Mouse (Mus musculus): ENCODE results near the gene Kbtbd3. TPM values are rescaled to one million over a fixed set of nuclear protein-coding genes. Genes with fewer than 3 reads are reported as not detected.

The Kbtbd3 gene
- 5.5 and 6.2 TPM in 2 replicates for polyA plus RNA-seq (2014; fragmentation: Nextera tagmentation; extraction: Ambion mirVana)

DNA sequence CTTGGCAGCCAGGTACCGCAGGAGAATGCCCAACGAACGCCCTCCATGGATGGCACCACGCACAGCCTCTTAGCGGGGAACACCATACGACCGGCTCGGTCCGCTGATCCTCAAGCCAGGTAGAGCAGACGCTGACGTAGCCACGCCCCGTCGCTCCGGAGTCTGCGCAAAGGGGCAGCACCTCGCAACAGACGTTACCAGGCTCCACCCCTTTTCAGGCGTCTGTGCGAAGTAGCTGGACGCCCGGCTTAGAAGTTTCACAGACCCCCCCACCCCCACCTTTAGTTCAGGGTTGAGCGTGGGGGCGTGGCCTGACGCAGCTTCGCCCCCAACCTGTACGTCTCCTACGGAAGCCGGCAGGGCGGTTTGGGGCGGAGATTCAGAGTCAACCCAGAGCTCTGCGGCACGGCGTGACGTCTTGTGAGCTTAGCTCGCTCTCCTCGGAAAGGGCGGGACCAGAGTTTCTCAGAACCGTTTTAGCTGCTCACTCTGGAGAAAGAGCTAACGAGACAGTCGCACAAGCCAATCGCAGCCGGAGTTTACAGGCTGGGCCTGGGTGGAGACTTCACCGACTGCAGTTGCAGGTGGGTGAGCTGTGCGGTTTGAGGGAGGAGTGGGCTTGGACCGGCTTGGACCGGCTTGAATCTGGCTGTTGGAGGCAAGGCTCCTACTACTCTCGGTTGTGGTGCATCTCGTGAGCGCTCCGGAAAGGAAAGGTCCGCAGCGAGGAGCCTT is at the start of gene Kbtbd3, which contains the start of gene Aasdhppt:
Kbtbd3 (plus strand) TSS at position 483 of the 735 bp plus-strand sequence.
Aasdhppt (minus strand) TSS at position 121 of the 735 bp plus-strand sequence.
- Histone ChIP-seq H3K4me2 (ENCODE audit: low read length) (peak within 1 kb of the TSS; percentile 71), H3K27ac (ENCODE audit: low read depth) (peak within 1 kb of the TSS; percentile 88), H3K4me1 (replicated peaks; ENCODE audit: control insufficient read depth, insufficient read depth, low read length) (peaks cover 14% of the 10 kb centered on the region), H3K27me3 (replicated peaks; ENCODE audit: control insufficient read depth, insufficient read depth, low read length) (no peaks in the 10 kb centered on the region), H3K9me3 (ENCODE audit: control insufficient read depth, low read length) (no peaks in the 10 kb centered on the region), H3K36me3 (ENCODE audit: control insufficient read depth, insufficient read depth, low read length) (no peaks in the 10 kb centered on the region), H3K4me3 (ENCODE audit: low read depth, low read length) (peak within 1 kb of the TSS; percentile 82), H3K9ac (ENCODE audit: low read length) (peak within 1 kb of the TSS; percentile 76)
- WGBS = under 1% methylated on average over 53 of the region's 53 CpGs
- DNase-seq (ENCODE audit: low spot score) (peak; percentile 97), ATAC-seq (replicated peaks; ENCODE audit: low FRiP score, low TSS enrichment, low read depth) (peak; percentile 98)

DNA sequence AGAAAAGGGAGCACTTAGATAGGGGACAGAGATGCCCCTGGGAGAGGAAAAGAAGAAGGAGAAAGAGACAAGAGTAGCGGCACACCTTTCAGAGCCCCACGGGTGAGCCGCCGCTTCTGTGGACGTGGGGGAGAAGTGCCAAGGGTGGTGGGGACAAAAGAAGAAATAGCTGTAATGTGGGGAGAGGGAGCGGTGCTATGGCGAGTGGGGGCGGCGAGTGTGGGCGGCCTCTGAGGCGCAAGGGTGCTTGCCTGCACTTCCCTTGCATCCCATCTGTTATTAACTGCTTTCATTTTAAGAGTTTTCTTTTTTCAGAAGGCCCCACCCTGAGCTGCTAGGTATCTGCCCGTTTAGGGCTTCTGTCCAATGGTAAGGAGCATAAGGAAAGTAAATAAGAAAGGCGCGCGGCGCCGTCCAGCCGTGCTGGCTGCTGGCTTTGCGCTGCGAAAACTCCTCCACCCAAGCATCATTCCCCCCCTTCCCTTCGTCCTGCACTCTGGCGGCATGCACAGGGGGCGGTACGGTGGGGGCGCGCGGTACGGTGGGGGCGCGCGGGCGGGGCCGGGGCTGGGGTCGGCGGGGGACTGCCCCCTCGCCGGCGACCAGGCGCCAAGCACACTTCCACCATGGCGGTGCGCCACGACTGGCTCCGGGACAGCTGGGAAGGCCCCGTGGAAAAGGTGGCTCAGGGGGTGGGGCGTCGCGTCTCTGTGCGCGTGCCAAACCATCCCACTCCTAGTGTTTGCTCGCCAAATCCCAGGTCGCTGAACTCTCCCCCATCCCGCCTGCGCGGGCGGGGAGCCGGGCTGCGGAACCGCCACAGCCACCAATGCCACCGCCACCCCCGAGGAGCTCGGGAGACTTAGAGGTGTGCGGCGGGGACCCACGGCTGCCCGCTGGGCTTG is 49.5 kb upstream of the Kbtbd3 start:
- H3K36me3 ChIP-seq (ENCODE audit: control insufficient read depth, insufficient read depth, low read length) = no peaks in the 10 kb centered on the region
- ATAC-seq (replicated peaks; ENCODE audit: low FRiP score, low TSS enrichment, low read depth) (no peak; the same call in 1 of the 2 replicates), DNase-seq (ENCODE audit: low spot score) (no peak)
- 57% methylated on average over 62 of the region's 65 CpGs for WGBS
- no peaks in the 10 kb centered on the region for H3K27me3 ChIP-seq (replicated peaks; ENCODE audit: control insufficient read depth, insufficient read depth, low read length)
- no peak overlapping the region for H3K4me3 ChIP-seq (ENCODE audit: low read depth, low read length)
- no peak overlapping the region for H3K4me2 ChIP-seq (ENCODE audit: low read length)
- H3K9ac ChIP-seq (ENCODE audit: low read length) = no peak overlapping the region
- H3K4me1 ChIP-seq (replicated peaks; ENCODE audit: control insufficient read depth, insufficient read depth, low read length) = no peaks in the 10 kb centered on the region
- no peak overlapping the region for H3K27ac ChIP-seq (ENCODE audit: low read depth)
- peaks cover 18% of the 10 kb centered on the region for H3K9me3 ChIP-seq (ENCODE audit: control insufficient read depth, low read length)

DNA sequence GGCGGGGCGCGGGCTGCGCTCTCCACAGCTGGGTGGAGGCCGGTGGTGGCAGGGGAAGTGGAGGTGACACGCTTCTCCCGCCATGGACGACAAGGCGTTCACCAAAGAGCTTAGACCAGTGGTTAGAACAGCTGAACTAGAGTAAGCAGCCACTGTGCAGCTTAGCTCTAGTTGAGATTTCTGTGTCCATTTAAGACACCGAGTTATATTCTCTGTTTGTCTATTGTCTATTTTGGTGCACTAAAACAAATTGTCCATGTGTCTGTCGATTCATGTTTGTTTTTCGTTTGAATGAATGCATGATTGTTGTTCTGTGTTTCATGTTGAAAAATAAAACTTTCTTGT is 48.9 kb upstream of the Kbtbd3 start:
- no peak overlapping the region for H3K4me3 ChIP-seq (ENCODE audit: low read depth, low read length)
- no peak for DNase-seq (ENCODE audit: low spot score)
- no peaks in the 10 kb centered on the region for H3K36me3 ChIP-seq (ENCODE audit: control insufficient read depth, insufficient read depth, low read length)
- H3K27me3 ChIP-seq (replicated peaks; ENCODE audit: control insufficient read depth, insufficient read depth, low read length) = no peaks in the 10 kb centered on the region
- ATAC-seq (replicated peaks; ENCODE audit: low FRiP score, low TSS enrichment, low read depth) = no peak
- H3K9ac ChIP-seq (ENCODE audit: low read length) = no peak overlapping the region
- H3K4me1 ChIP-seq (replicated peaks; ENCODE audit: control insufficient read depth, insufficient read depth, low read length) = no peaks in the 10 kb centered on the region
- H3K4me2 ChIP-seq (ENCODE audit: low read length) = no peak overlapping the region
- 50% methylated on average over 12 of the region's 12 CpGs for WGBS
- H3K9me3 ChIP-seq (ENCODE audit: control insufficient read depth, low read length) = peaks cover 18% of the 10 kb centered on the region
- H3K27ac ChIP-seq (ENCODE audit: low read depth) = no peak overlapping the region

DNA sequence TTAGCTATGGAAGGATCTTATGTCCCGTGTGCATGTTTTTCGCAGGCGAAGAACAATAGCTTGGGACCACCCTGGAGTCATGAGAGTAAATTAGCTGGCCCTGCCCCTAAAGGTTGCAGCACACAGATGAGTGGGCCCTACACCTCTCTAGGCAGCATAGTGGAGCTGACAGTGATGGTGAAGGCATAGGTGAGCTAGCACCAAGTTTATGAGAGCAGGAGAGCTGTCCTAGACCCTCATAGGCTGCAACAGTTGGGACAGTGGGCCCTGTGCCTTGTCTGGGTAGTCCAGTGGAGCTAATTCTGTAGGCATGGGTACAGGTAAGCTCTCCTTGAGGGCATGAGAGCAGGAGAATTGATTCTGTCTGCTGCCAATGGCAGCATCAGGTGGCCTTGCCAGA is 42.8 kb upstream of the Kbtbd3 start:
- no peak overlapping the region for H3K4me3 ChIP-seq (ENCODE audit: low read depth, low read length)
- no peak for DNase-seq (ENCODE audit: low spot score)
- whole genome bisulfite sequencing = 93% methylated on average over 3 of the region's 3 CpGs
- no peak overlapping the region for H3K27ac ChIP-seq (ENCODE audit: low read depth)
- no peaks in the 10 kb centered on the region for H3K9me3 ChIP-seq (ENCODE audit: control insufficient read depth, low read length)
- no peaks in the 10 kb centered on the region for H3K36me3 ChIP-seq (ENCODE audit: control insufficient read depth, insufficient read depth, low read length)
- H3K4me2 ChIP-seq (ENCODE audit: low read length) = no peak overlapping the region
- H3K9ac ChIP-seq (ENCODE audit: low read length) = no peak overlapping the region
- no peak for ATAC-seq (replicated peaks; ENCODE audit: low FRiP score, low TSS enrichment, low read depth)
- no peaks in the 10 kb centered on the region for H3K4me1 ChIP-seq (replicated peaks; ENCODE audit: control insufficient read depth, insufficient read depth, low read length)
- H3K27me3 ChIP-seq (replicated peaks; ENCODE audit: control insufficient read depth, insufficient read depth, low read length) = no peaks in the 10 kb centered on the region

DNA sequence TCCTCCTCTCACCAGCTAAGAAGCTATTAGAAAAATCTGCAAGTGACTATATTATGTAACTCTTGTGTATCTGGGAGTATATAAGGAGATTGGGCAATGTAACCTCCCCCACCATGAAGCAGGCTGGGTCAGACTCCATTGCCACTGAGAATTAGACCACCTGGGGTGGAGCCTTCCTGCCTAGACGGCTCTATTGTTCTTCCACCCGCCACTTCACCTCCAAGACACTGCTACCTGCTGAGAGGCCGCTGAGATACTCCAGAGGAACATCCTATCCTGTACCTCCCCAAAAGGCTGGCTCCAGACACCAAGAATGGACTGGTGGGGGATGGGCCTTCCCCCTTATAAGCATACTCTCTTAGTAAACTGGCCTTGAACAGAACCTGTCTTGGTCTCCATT is 25.8 kb upstream of the Kbtbd3 start:
- no peak for DNase-seq (ENCODE audit: low spot score)
- Histone ChIP-seq H3K9me3 (ENCODE audit: control insufficient read depth, low read length) (no peaks in the 10 kb centered on the region), H3K4me2 (ENCODE audit: low read length) (no peak overlapping the region), H3K36me3 (ENCODE audit: control insufficient read depth, insufficient read depth, low read length) (peaks cover 5% of the 10 kb centered on the region; the same call in 1 of the 2 replicates), H3K27ac (ENCODE audit: low read depth) (no peak overlapping the region), H3K27me3 (replicated peaks; ENCODE audit: control insufficient read depth, insufficient read depth, low read length) (no peaks in the 10 kb centered on the region), H3K4me3 (ENCODE audit: low read depth, low read length) (no peak overlapping the region), H3K9ac (ENCODE audit: low read length) (no peak overlapping the region), H3K4me1 (replicated peaks; ENCODE audit: control insufficient read depth, insufficient read depth, low read length) (no peaks in the 10 kb centered on the region)
- WGBS = 44% methylated on average over 3 of the region's 3 CpGs
- no peak for ATAC-seq (replicated peaks; ENCODE audit: low FRiP score, low TSS enrichment, low read depth)

DNA sequence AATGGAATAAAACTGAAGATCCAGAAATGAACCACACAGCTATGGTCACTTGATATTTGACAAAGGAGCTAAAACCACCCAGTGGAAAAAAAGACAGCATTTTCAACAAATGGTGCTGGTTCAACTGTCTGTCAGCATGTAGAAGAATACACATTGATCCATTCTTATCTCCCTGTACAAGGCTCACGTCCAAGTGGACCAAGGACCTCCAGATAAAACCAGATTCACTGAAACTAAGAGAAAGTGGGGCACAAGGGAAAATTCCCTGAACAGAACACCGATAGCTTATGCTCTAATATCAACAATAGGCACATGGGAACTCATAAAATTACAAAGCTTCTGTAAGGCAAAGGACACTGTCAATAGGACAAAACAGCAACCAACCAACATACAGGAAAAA is 9.2 kb upstream of the Kbtbd3 start:
- DNase-seq (ENCODE audit: low spot score) = no peak
- 83% methylated on average over 2 of the region's 2 CpGs for WGBS
- Histone ChIP-seq H3K36me3 (ENCODE audit: control insufficient read depth, insufficient read depth, low read length) (peaks cover 33% of the 10 kb centered on the region), H3K27me3 (replicated peaks; ENCODE audit: control insufficient read depth, insufficient read depth, low read length) (no peaks in the 10 kb centered on the region), H3K27ac (ENCODE audit: low read depth) (no peak overlapping the region), H3K9me3 (ENCODE audit: control insufficient read depth, low read length) (no peaks in the 10 kb centered on the region), H3K4me2 (ENCODE audit: low read length) (no peak overlapping the region), H3K4me3 (ENCODE audit: low read depth, low read length) (no peak overlapping the region), H3K4me1 (replicated peaks; ENCODE audit: control insufficient read depth, insufficient read depth, low read length) (no peaks in the 10 kb centered on the region), H3K9ac (ENCODE audit: low read length) (no peak overlapping the region)
- ATAC-seq (replicated peaks; ENCODE audit: low FRiP score, low TSS enrichment, low read depth) = no peak

DNA sequence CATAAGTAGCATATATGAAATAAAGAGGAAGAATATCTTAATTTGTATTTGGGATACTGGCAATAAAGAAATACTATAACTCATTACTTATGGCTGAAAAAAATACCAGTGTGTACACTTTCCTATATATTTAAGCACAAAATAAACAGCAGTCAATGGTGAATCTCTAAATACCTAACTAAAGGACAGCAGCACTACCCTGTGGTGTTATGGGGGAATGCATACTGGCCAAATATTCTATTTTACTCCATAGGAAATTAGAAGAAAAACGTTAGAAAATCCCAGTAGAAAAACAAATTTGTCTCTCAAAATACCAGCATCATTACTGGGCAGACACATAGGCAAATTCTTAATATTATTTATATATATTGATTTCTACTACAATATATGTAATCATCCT is 4.8 kb upstream of the Kbtbd3 start:
- H3K36me3 ChIP-seq (ENCODE audit: control insufficient read depth, insufficient read depth, low read length) = peaks cover 17% of the 10 kb centered on the region; the same call in 1 of the 2 replicates
- peaks cover 7% of the 10 kb centered on the region; the same call in 1 of the 2 replicates for H3K4me1 ChIP-seq (replicated peaks; ENCODE audit: control insufficient read depth, insufficient read depth, low read length)
- WGBS = 63% methylated on average over 1 of the region's 1 CpGs
- DNase-seq (ENCODE audit: low spot score) (no peak), ATAC-seq (replicated peaks; ENCODE audit: low FRiP score, low TSS enrichment, low read depth) (no peak)
- H3K4me3 ChIP-seq (ENCODE audit: low read depth, low read length) = no peak overlapping the region
- no peak overlapping the region for H3K4me2 ChIP-seq (ENCODE audit: low read length)
- no peak overlapping the region for H3K27ac ChIP-seq (ENCODE audit: low read depth)
- no peaks in the 10 kb centered on the region for H3K27me3 ChIP-seq (replicated peaks; ENCODE audit: control insufficient read depth, insufficient read depth, low read length)
- no peak overlapping the region for H3K9ac ChIP-seq (ENCODE audit: low read length)
- H3K9me3 ChIP-seq (ENCODE audit: control insufficient read depth, low read length) = no peaks in the 10 kb centered on the region

DNA sequence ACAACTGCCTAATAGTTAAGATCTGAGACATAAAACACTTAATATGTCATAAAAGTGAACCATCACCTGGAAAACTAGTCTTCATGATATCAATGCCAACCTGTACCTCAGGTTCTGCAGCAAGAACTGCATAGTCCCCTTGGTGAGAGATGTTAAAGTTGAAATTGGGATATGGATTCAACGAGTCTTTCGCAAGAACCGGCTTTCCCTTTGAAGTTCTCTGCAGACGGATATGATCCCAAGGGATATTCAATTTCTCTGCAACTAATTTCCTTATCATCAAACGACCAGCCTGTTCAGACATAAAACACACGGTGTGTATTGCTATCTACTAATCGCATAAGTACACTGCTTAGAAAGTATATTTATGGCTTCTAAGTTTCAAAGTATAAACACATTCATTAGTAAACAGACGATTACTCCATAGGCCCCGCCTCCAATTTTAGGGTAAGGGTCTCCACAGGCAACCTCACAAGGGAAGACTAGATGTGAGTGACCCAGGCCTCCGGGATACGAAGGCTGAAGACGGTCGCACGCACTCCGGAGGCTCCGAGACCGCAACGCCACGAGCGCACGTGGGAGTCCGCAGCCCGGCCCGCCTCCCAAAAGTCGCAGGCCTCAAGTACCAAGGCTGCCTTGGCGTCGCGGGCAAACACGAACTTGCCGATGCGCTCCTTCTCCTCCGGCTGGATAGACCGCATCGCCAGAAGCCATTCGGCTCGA is 844 bp upstream of the Kbtbd3 start:
- H3K4me1 ChIP-seq (replicated peaks; ENCODE audit: control insufficient read depth, insufficient read depth, low read length) = peaks cover 14% of the 10 kb centered on the region
- H3K36me3 ChIP-seq (ENCODE audit: control insufficient read depth, insufficient read depth, low read length) = no peaks in the 10 kb centered on the region
- H3K4me2 ChIP-seq (ENCODE audit: low read length) = peak overlapping the region; percentile 71
- DNase-seq (ENCODE audit: low spot score) (no peak), ATAC-seq (replicated peaks; ENCODE audit: low FRiP score, low TSS enrichment, low read depth) (peak; percentile 67)
- peak overlapping the region; percentile 82 for H3K4me3 ChIP-seq (ENCODE audit: low read depth, low read length)
- under 1% methylated on average over 36 of the region's 36 CpGs for WGBS
- H3K27me3 ChIP-seq (replicated peaks; ENCODE audit: control insufficient read depth, insufficient read depth, low read length) = no peaks in the 10 kb centered on the region
- no peaks in the 10 kb centered on the region for H3K9me3 ChIP-seq (ENCODE audit: control insufficient read depth, low read length)
- H3K27ac ChIP-seq (ENCODE audit: low read depth) = peak overlapping the region; percentile 88
- H3K9ac ChIP-seq (ENCODE audit: low read length) = peak overlapping the region; percentile 66

Measured in intestine, embryonic 14.5 days (tissue).